Mouse (Mus musculus): ENCODE data around the gene Kpna7. TPM values are rescaled to one million over a fixed set of nuclear protein-coding genes. Genes with fewer than 3 reads are reported as not detected.
"Not testable (repeated sequence)": the region's sequence is repeated elsewhere in the genome, so short reads cannot be mapped to it uniquely, and the experiment has no call there.

Kpna7 gene
- total and polyA plus RNA-seq, 3 experiments = 0.35 to 2.2 TPM; not detected in 1

GRCm38 (mm10) chr5:145104328-145104727 is 20.5 kb upstream of the Kpna7 start:
- Histone ChIP-seq H3K4me1 (ENCODE audit: control insufficient read depth in 1 of 2, insufficient read depth in 2 of 2, low read length in 2 of 2) (peaks cover 5 to 20% of the 10 kb centered on the region in 2 experiments; a peak in 3 of 4 replicates), H3K27me3 (ENCODE audit: control insufficient read depth in 1 of 2, insufficient read depth in 2 of 2, low read length in 2 of 2) (no peaks in the 10 kb centered on the region), H3K9ac (ENCODE audit: control insufficient read depth, low read depth, low read length, poor library complexity, severe bottlenecking) (no peak overlapping the region), H3K9me3 (replicated peaks; ENCODE audit: insufficient read depth, low read length) (no peaks in the 10 kb centered on the region), H3K36me3 (ENCODE audit: control insufficient read depth in 1 of 2, insufficient read depth in 2 of 2, low read length in 2 of 2) (peaks cover 14 to 33% of the 10 kb centered on the region in 2 experiments), H3K79me2 (ENCODE audit: control insufficient read depth, insufficient read depth, low read length, poor library complexity) (no peaks in the 10 kb centered on the region), H3K27ac (ENCODE audit: control insufficient read depth, low read depth, low read length) (no peak overlapping the region), H3K4me3 (ENCODE audit: control insufficient read depth in 1 of 2, insufficient read depth in 1 of 2, low read depth in 2 of 2, low read length in 2 of 2) (no peak overlapping the region)
- TF ChIP-seq MEF2A (IDR thresholded peaks at IDR 0.05; ENCODE audit: extremely low read depth, insufficient replicate concordance, low read depth, low read length, poor library complexity, severe bottlenecking) (no peak), MXI1 (IDR thresholded peaks at IDR 0.05; ENCODE audit: low read depth, low read length) (no peak), GABPA (IDR thresholded peaks at IDR 0.05; ENCODE audit: low read depth, low read length) (no peak), TCF12 (IDR thresholded peaks at IDR 0.05; ENCODE audit: low read depth, low read length) (no peak), MYC (IDR thresholded peaks at IDR 0.05; ENCODE audit: low read depth, low read length) (no peak), MAZ (IDR thresholded peaks at IDR 0.05; ENCODE audit: low read depth, low read length) (no peak), UBTF (IDR thresholded peaks at IDR 0.05; ENCODE audit: borderline replicate concordance, insufficient read depth, low read depth, low read length) (no peak), JUND (IDR thresholded peaks at IDR 0.05; ENCODE audit: low read depth, low read length) (no peak), BHLHE40 (IDR thresholded peaks at IDR 0.05; ENCODE audit: borderline replicate concordance, low read depth, low read length) (no peak), GATA1 (IDR thresholded peaks at IDR 0.05; ENCODE audit: low read depth, low read length) (no peak), ZMIZ1 (IDR thresholded peaks at IDR 0.05; ENCODE audit: low read depth, low read length) (no peak), RCOR1 (IDR thresholded peaks at IDR 0.05; ENCODE audit: low read depth, low read length) (no peak), ETS1 (IDR thresholded peaks at IDR 0.05; ENCODE audit: low read depth, low read length) (no peak), USF2 (IDR thresholded peaks at IDR 0.05; ENCODE audit: borderline replicate concordance in 1 of 2, insufficient read depth in 1 of 2, low read depth in 1 of 2, low read length in 2 of 2) (no peak), NRF1 (IDR thresholded peaks at IDR 0.05; ENCODE audit: insufficient read depth, low read depth, low read length, poor library complexity, severe bottlenecking) (no peak), SMC3 (IDR thresholded peaks at IDR 0.05; ENCODE audit: low read depth, low read length) (no peak), KAT2A (conservative IDR thresholded peaks at IDR 0.05; ENCODE audit: low read depth, low read length) (no peak)
- no peak for DNase-seq (ENCODE audit: low read depth, low spot score)

GRCm38 (mm10) chr5:145102706-145103105 is 18.9 kb upstream of the Kpna7 start:
- Histone ChIP-seq H3K9ac (ENCODE audit: control insufficient read depth, low read depth, low read length, poor library complexity, severe bottlenecking) (no peak overlapping the region), H3K4me3 (ENCODE audit: control insufficient read depth in 1 of 2, insufficient read depth in 1 of 2, low read depth in 2 of 2, low read length in 2 of 2) (no peak overlapping the region), H3K4me1 (ENCODE audit: control insufficient read depth in 1 of 2, insufficient read depth in 2 of 2, low read length in 2 of 2) (peaks cover 9 to 27% of the 10 kb centered on the region in 2 experiments), H3K36me3 (ENCODE audit: control insufficient read depth in 1 of 2, insufficient read depth in 2 of 2, low read length in 2 of 2) (peaks cover 25 to 28% of the 10 kb centered on the region in 2 experiments), H3K27me3 (ENCODE audit: control insufficient read depth in 1 of 2, insufficient read depth in 2 of 2, low read length in 2 of 2) (no peaks in the 10 kb centered on the region), H3K27ac (ENCODE audit: control insufficient read depth, low read depth, low read length) (peak overlapping the region; percentile 86), H3K9me3 (replicated peaks; ENCODE audit: insufficient read depth, low read length) (no peaks in the 10 kb centered on the region), H3K79me2 (ENCODE audit: control insufficient read depth, insufficient read depth, low read length, poor library complexity) (no peaks in the 10 kb centered on the region)
- TF ChIP-seq GATA1 (IDR thresholded peaks at IDR 0.05; ENCODE audit: low read depth, low read length) (peak; percentile 65), TBP (IDR thresholded peaks at IDR 0.05; ENCODE audit: low read depth, low read length) (peak; percentile 66), BHLHE40 (IDR thresholded peaks at IDR 0.05; ENCODE audit: borderline replicate concordance, low read depth, low read length) (0 out of 2 replicates have a peak, but pooled peaks have one; percentile 8), ETS1 (IDR thresholded peaks at IDR 0.05; ENCODE audit: low read depth, low read length) (peak; percentile 80), E2F4 (IDR thresholded peaks at IDR 0.05; ENCODE audit: borderline replicate concordance, low read depth, low read length) (no peak), JUND (IDR thresholded peaks at IDR 0.05; ENCODE audit: low read depth, low read length) (peak; percentile 93), EP300 (IDR thresholded peaks at IDR 0.05; ENCODE audit: low read depth in 1 of 2, low read length in 2 of 2) (peak; percentile 63 to 84), TAL1 (IDR thresholded peaks at IDR 0.05; ENCODE audit: low read length) (peak; percentile 19; the same call in 1 of the 2 replicates), POLR2AphosphoS5 (IDR thresholded peaks at IDR 0.05; ENCODE audit: borderline replicate concordance, low read depth, low read length) (no peak), MAX (IDR thresholded peaks at IDR 0.05; ENCODE audit: low read length) (0 out of 2 replicates have a peak, but pooled peaks have one; percentile 20), MXI1 (IDR thresholded peaks at IDR 0.05; ENCODE audit: low read depth, low read length) (0 out of 2 replicates have a peak, but pooled peaks have one; percentile 27), RCOR1 (IDR thresholded peaks at IDR 0.05; ENCODE audit: low read depth, low read length) (0 out of 2 replicates have a peak, but pooled peaks have one; percentile 38), UBTF (IDR thresholded peaks at IDR 0.05; ENCODE audit: borderline replicate concordance, insufficient read depth, low read depth, low read length) (no peak)
- peak; percentile 91 for DNase-seq (ENCODE audit: low read depth, low spot score)

- H3K36me3 ChIP-seq (ENCODE audit: control insufficient read depth in 1 of 2, insufficient read depth in 2 of 2, low read length in 2 of 2) = peaks cover 25 to 29% of the 10 kb centered on the region in 2 experiments
- DNase-seq (ENCODE audit: low read depth, low spot score); H3K27me3 ChIP-seq (ENCODE audit: control insufficient read depth in 1 of 2, insufficient read depth in 2 of 2, low read length in 2 of 2): not testable (repeated sequence)
These were observed 17.6 kb upstream of the Kpna7 start for GRCm38 (mm10) chr5:145101451-145101850.

More at GRCm38 (mm10) chr5:145101451-145101850, 17.6 kb upstream of the Kpna7 start:
- not testable (repeated sequence) for H3K79me2 ChIP-seq (ENCODE audit: control insufficient read depth, insufficient read depth, low read length, poor library complexity); H3K27ac ChIP-seq (ENCODE audit: control insufficient read depth, low read depth, low read length); H3K4me3 ChIP-seq (ENCODE audit: control insufficient read depth in 1 of 2, insufficient read depth in 1 of 2, low read depth in 2 of 2, low read length in 2 of 2); H3K9me3 ChIP-seq (replicated peaks; ENCODE audit: insufficient read depth, low read length); H3K9ac ChIP-seq (ENCODE audit: control insufficient read depth, low read depth, low read length, poor library complexity, severe bottlenecking)
- H3K4me1 ChIP-seq (ENCODE audit: control insufficient read depth in 1 of 2, insufficient read depth in 2 of 2, low read length in 2 of 2) = peaks cover 11 to 31% of the 10 kb centered on the region in 2 experiments

Data from MEL (cell line).